Mouse (Mus musculus) limb, embryonic 15.5 days (tissue): ENCODE data around the gene Ppip5k2. TPM values are rescaled to one million over a fixed set of nuclear protein-coding genes. Genes with fewer than 3 reads are reported as not detected.
A peak's percentile ranks its signal among the peaks of the same experiment; 100 is the strongest.

Experiments used
- ATAC-seq: fragments of 200-750 bp; cut with Nextera tagmentation; 2 replicates; pipeline ENCODE4 v1.8.0; 2017; ENCODE audit warnings: low read depth, moderate TSS enrichment; ENCODE audit not compliant: insufficient number of reproducible peaks, low FRiP score, low TSS enrichment
- H3K27ac ChIP-seq: fragments of 300-500 bp; sonication (generic); 2 replicates; pipeline ENCODE4 v1.5.1; 2015; ENCODE audit warnings: moderate library complexity, mild to moderate bottlenecking, inconsistent platforms
- H3K27me3 ChIP-seq: fragments of 300-500 bp; sonication (generic); 2 replicates; pipeline ENCODE4 v1.6.1; 2015; ENCODE audit warnings: inconsistent platforms
- H3K36me3 ChIP-seq: fragments of 300-500 bp; sonication (generic); 2 replicates; pipeline ENCODE4 v1.6.1; 2015; ENCODE audit warnings: inconsistent platforms
- H3K4me1 ChIP-seq: fragments of 300-500 bp; sonication (generic); 2 replicates; pipeline ENCODE4 v1.6.1; 2015; ENCODE audit warnings: inconsistent platforms
- H3K4me2 ChIP-seq: fragments of 300-500 bp; sonication (generic); 2 replicates; pipeline ENCODE4 v1.6.1; 2015; ENCODE audit warnings: mild to moderate bottlenecking, inconsistent platforms
- H3K4me3 ChIP-seq: fragments of 300-500 bp; sonication (generic); 2 replicates; pipeline ENCODE4 v1.5.1; 2015; ENCODE audit warnings: mild to moderate bottlenecking, inconsistent platforms
- H3K9ac ChIP-seq: fragments of 300-500 bp; sonication (generic); 2 replicates; pipeline ENCODE4 v1.6.1; 2015; ENCODE audit warnings: inconsistent platforms
- H3K9me3 ChIP-seq: fragments of 300-500 bp; sonication (generic); 2 replicates; pipeline ENCODE4 v1.6.1; 2016; ENCODE audit warnings: inconsistent platforms
- WGBS: fragments of 180-500 bp; shearing (Covaris S2); methylation state at CpG from one replicate; pipeline ENCODE4 v1.1.7; 2015; 5-methylcytosine and 5-hydroxymethylcytosine counted together
- polyA plus RNA-seq: library from polyadenylated mRNA; unstranded; fragments of >200 nt; fragmentation: Nextera tagmentation; extraction: Ambion mirVana; gene quantifications from 2 replicates; pipeline ENCODE4 v1.2.1, GENCODE M21; 2015

Gene Ppip5k2
- polyA plus RNA-seq, 1 experiment from 2014 or later: 23.2 TPM

DNA sequence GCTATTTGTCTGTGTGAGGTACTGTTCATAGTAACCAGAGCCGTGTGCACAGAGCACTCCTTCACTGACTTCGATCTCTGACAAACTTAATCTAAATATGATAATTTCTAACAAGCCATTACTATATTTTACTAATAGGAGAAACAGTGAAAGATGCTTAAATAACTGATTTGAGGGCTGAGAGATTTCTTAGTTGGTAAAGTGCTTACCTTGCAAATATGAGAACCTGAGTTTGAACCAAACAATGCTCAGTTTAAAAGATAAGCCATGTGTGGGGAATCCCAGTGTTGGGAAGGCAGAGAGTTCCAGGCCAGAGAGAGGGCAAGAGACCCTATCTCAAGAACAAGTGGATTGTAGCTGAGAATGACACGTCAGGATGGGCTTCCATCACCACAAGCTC is 22.0 kb downstream of the Ppip5k2 start:
- Histone ChIP-seq H3K4me3 (no peak overlapping the region), H3K36me3 (peaks cover 38% of the 10 kb centered on the region), H3K4me2 (no peak overlapping the region), H3K9me3 (no peaks in the 10 kb centered on the region), H3K4me1 (no peaks in the 10 kb centered on the region), H3K27me3 (no peaks in the 10 kb centered on the region), H3K9ac (no peak overlapping the region), H3K27ac (no peak overlapping the region)
- no peak for ATAC-seq
- 91% methylated on average over 3 of the region's 3 CpGs for WGBS

DNA sequence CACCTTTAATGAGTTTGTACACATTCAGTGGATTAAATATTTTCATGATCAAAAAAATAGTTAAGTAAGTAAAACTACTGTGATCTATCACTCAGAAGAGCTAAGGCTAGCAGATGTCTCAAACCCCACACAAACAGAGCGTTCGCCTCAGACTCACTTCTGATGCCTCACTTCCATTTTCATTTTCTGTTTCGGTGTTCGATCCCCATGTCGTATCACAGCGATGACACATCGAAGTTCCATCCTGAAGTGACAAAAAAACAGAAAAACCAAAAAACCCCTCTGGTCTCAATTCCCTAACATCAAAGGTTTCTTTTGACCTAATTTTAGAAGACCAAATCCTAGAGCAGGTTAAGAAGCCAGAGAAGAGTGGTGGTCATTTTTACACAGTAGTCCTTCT is 23.9 kb downstream of the Ppip5k2 start:
- Histone ChIP-seq H3K36me3 (peaks cover 36% of the 10 kb centered on the region), H3K4me1 (no peaks in the 10 kb centered on the region), H3K4me2 (no peak overlapping the region), H3K9ac (no peak overlapping the region), H3K27ac (no peak overlapping the region), H3K4me3 (no peak overlapping the region), H3K9me3 (no peaks in the 10 kb centered on the region), H3K27me3 (no peaks in the 10 kb centered on the region)
- 98% methylated on average over 7 of the region's 7 CpGs for WGBS
- ATAC-seq: no peak

DNA sequence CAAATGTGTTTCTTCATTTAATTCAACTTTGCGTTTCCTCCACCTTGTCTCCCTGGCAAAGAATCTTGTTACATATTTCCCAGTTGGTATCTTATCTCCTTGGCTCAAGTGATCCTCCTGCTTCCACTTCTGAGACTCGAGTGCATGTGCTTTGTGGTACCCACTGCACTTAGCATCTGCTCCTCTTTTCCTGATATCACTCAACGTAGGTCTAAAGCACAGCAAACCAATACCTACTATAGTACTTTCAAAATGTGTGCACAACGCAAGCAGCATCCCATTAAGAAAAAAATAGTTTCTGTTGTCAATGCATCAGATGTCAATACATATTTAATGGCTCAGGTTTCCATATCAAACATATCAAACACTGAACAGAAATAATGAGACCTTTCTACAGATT is 24.5 kb downstream of the Ppip5k2 start:
- H3K27ac ChIP-seq: no peak overlapping the region
- ATAC-seq: no peak
- H3K27me3 ChIP-seq: no peaks in the 10 kb centered on the region
- H3K4me3 ChIP-seq: no peak overlapping the region
- peaks cover 39% of the 10 kb centered on the region for H3K36me3 ChIP-seq
- H3K4me2 ChIP-seq: no peak overlapping the region
- 94% methylated on average over 4 of the region's 4 CpGs for WGBS
- H3K9me3 ChIP-seq: no peaks in the 10 kb centered on the region
- H3K4me1 ChIP-seq: no peaks in the 10 kb centered on the region
- no peak overlapping the region for H3K9ac ChIP-seq

DNA sequence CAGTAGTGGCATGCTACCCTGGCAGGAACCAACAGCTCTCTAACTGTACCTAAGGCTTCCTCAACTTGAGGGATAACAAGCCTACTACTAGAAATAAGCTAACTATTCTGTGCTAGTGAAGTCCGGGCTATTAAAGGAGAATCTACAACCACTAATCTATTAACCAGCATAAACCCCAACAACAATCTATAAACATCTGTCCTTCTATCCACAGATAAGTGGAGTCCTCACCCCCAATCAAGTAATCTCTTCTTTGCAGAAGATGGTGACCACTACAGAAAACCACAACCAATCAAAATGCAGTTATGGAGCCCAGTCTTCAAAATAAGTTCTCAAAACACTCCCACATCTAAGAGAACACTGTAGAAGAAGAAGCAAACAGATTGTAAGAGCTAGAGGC is 27.1 kb downstream of the Ppip5k2 start:
- Histone ChIP-seq H3K4me3 (no peak overlapping the region), H3K4me2 (no peak overlapping the region), H3K27me3 (no peaks in the 10 kb centered on the region), H3K9ac (no peak overlapping the region), H3K4me1 (no peaks in the 10 kb centered on the region), H3K36me3 (peaks cover 44% of the 10 kb centered on the region), H3K27ac (no peak overlapping the region), H3K9me3 (no peaks in the 10 kb centered on the region)
- 97% methylated on average over 1 of the region's 1 CpGs for WGBS
- no peak for ATAC-seq

DNA sequence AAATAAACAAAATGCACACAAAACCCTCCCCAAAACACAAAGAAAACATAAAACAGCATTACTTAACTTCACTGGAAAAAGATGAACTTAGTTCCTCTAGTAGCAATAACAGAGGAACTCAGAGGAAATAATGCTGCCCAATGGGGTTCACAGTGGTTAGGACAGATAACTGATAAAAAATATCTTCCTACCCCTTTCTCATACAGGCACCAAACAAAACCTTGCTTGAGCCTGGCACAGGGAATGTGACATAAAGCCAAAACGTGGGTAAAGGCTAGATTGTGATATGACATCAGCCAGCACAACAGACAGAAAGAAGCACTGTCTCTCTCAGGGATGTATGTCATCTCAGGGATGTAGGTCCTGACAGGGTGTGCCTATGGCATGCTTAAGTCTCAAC is 40.9 kb downstream of the Ppip5k2 start:
- Histone ChIP-seq H3K9me3 (no peaks in the 10 kb centered on the region), H3K4me3 (no peak overlapping the region), H3K4me1 (no peaks in the 10 kb centered on the region), H3K27me3 (no peaks in the 10 kb centered on the region), H3K9ac (no peak overlapping the region), H3K36me3 (peaks cover 28% of the 10 kb centered on the region), H3K27ac (no peak overlapping the region), H3K4me2 (no peak overlapping the region)
- 77% methylated on average over 1 of the region's 1 CpGs for WGBS
- ATAC-seq: no peak

DNA sequence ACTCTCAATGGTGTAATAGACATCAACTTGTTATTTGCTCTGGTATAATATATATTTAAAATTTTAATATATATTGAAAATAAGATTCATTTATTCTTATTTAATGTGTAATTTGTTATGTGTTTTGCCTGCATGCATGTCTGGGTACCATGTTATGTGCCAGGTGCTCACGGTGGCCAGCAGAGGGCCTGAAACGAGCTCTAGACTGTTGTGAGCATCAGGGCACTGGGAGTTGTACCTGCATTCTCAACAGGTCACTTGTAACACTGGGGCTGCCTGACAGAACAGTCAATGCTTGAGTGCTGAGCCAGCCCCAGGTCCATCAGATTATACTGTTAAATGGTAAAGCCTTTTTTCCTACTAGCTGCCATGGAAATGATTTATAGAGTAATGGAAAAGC is 43.5 kb downstream of the Ppip5k2 start:
- Histone ChIP-seq H3K4me1 (no peaks in the 10 kb centered on the region), H3K4me3 (no peak overlapping the region), H3K27ac (no peak overlapping the region), H3K9me3 (no peaks in the 10 kb centered on the region), H3K36me3 (peaks cover 19% of the 10 kb centered on the region), H3K27me3 (no peaks in the 10 kb centered on the region), H3K4me2 (no peak overlapping the region), H3K9ac (no peak overlapping the region)
- no peak for ATAC-seq
- 69% methylated on average over 2 of the region's 2 CpGs for WGBS

DNA sequence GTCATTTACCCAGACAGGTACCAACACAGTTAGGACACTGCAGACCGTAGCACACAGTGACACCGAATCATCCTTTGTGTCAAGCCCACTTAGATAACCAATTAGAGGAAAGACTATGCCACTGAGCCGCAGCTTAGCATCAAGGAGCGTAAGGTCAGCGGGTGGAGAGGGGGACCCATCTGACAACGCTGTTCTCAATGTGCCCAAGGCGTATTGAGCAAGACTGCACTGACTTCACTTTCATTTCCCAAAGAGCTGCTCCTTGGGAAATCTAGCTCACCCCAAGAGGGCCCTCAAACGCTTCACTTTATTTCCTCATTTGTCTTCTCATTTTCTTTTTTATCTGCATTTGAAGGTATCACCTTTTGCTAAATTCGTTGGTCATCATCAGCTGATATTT is 51.8 kb downstream of the Ppip5k2 start:
- peaks cover 24% of the 10 kb centered on the region for H3K36me3 ChIP-seq
- no peaks in the 10 kb centered on the region for H3K9me3 ChIP-seq
- H3K9ac ChIP-seq: no peak overlapping the region
- 90% methylated on average over 9 of the region's 9 CpGs for WGBS
- no peak overlapping the region for H3K27ac ChIP-seq
- H3K27me3 ChIP-seq: no peaks in the 10 kb centered on the region
- H3K4me1 ChIP-seq: no peaks in the 10 kb centered on the region
- H3K4me2 ChIP-seq: no peak overlapping the region
- no peak for ATAC-seq
- H3K4me3 ChIP-seq: no peak overlapping the region

DNA sequence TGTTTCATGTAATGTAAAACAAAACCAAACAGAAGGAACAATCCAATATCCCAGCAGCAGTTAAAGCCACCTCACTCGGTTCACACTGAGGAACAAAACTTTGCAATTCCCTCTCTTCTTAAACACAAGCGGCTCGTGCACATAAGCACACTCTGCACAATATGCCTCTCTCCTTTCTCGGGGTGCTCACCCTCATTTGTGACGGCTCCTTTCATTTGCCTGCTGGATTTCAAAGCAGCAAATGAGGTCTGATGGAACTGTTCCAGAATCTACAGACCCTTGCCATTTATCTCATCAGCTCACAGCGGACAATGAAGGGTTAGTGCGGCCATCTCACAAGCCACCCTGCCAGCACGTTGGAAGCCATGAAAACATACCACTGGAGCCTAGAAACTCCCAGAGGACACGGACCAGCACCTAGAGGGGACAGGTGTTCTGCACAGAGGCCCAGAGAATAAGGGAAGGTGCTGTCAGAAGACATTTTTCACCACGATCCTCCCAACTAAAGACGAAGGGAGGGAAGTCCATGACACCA is 55.8 kb downstream of the Ppip5k2 start:
- H3K9me3 ChIP-seq: no peaks in the 10 kb centered on the region
- H3K9ac ChIP-seq: no peak overlapping the region
- H3K4me1 ChIP-seq: no peaks in the 10 kb centered on the region
- 88% methylated on average over 11 of the region's 11 CpGs for WGBS
- H3K27me3 ChIP-seq: no peaks in the 10 kb centered on the region
- H3K4me2 ChIP-seq: no peak overlapping the region
- no peak overlapping the region for H3K4me3 ChIP-seq
- ATAC-seq: no peak
- no peak overlapping the region for H3K27ac ChIP-seq
- peaks cover 38% of the 10 kb centered on the region for H3K36me3 ChIP-seq

DNA sequence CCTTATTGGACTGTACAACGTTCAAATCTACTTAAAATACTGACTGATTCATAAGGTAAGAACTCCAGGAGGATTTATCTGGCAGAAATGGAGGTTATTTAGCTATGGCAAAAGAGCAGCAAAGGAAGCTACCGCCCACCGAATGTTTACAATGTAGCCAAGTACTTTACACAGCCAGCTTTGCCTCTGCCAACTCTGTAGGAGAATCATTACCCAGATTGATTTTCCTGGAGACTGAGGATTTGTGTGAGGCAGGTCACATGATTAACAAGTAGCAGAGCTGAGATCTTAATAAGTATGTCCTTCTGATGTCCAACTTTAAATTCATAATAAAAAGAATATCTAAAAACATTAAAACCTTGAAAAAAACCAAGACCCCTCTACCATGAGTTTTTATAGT is 59.7 kb downstream of the Ppip5k2 start:
- H3K27ac ChIP-seq: no peak overlapping the region
- H3K4me2 ChIP-seq: no peak overlapping the region
- H3K4me3 ChIP-seq: no peak overlapping the region
- ATAC-seq: no peak
- WGBS: 92% methylated on average over 3 of the region's 3 CpGs
- H3K4me1 ChIP-seq: no peaks in the 10 kb centered on the region
- H3K9me3 ChIP-seq: no peaks in the 10 kb centered on the region
- no peaks in the 10 kb centered on the region for H3K27me3 ChIP-seq
- H3K9ac ChIP-seq: no peak overlapping the region
- peaks cover 38% of the 10 kb centered on the region for H3K36me3 ChIP-seq

DNA sequence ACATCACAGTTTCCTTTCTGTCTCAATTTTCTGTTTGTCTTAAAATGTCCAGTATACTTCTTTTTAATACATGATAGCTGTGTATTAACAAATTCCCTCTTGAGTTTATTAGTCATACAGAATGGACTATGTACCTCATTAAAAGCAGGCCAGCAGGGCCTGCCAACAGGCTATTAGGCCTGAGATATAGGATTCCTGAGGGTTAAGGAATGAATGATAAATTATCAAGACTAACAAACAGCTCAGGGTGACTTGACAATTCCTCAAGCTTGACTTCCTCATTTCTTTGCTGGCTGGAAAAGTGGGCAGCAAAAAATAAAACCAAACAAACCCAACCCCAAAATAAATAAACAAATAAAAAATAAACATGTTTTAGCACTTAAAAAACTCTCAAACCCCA is 64.8 kb downstream of the Ppip5k2 start:
- no peak for ATAC-seq
- Histone ChIP-seq H3K4me2 (no peak overlapping the region), H3K27ac (no peak overlapping the region), H3K9ac (no peak overlapping the region), H3K4me1 (no peaks in the 10 kb centered on the region), H3K4me3 (no peak overlapping the region), H3K9me3 (no peaks in the 10 kb centered on the region), H3K36me3 (peaks cover 25% of the 10 kb centered on the region; the same call in 1 of the 2 replicates), H3K27me3 (no peaks in the 10 kb centered on the region)

DNA sequence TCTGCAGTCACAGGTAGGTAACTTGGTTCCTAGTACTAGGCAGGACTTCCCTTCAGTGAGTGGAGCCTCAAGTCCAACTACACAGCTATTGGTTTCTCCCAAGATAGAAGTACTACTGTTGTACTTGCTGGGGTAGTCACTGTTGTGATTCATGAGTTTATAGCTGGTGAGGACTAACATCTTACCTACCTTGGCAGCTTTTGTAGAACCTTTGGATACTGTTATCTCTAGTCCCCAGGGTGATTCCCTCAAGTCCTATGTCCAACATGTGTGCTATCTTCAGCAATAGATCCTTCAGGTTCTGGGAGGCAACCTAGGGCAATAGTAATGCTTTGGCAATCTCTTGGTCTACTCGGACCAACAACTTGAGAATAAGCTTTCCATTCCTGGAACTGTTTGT is 65.6 kb downstream of the Ppip5k2 start:
- Histone ChIP-seq H3K9ac (no peak overlapping the region), H3K27ac (no peak overlapping the region), H3K9me3 (no peaks in the 10 kb centered on the region), H3K27me3 (no peaks in the 10 kb centered on the region), H3K4me1 (no peaks in the 10 kb centered on the region), H3K4me3 (no peak overlapping the region), H3K4me2 (no peak overlapping the region), H3K36me3 (peaks cover 19% of the 10 kb centered on the region; the same call in 1 of the 2 replicates)
- 83% methylated on average over 1 of the region's 1 CpGs for WGBS
- no peak for ATAC-seq

DNA sequence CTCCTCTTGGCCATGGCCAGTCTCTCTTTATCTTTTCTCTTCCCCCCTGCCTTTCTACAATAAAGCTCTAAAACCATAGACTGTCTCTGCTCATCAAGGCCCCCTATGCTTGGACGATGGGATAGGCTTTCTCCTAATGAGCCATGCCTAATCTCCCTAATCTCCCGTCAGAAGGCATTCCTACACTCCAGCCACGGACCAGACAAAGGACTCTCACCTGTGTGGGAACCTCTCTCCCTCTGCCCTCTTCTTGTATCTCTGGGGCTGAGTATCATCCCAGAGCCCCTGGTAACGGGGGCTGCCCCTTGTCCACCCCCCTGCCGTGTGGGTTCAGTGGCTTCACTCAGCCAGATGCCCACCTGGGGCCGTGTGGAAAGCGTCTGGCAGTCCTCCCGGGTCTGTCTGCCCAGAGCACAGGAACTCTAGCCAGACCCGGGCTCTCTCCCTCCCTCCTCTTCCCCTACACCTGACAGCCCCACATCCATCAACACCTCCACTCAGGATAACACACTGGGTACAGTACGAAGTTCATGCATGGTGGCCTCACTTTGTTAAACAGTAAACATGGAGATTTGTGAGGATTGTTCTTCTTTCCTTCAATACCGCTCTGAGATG is 71.1 kb downstream of the Ppip5k2 start:
- Histone ChIP-seq H3K9ac (no peak overlapping the region), H3K4me2 (no peak overlapping the region), H3K9me3 (no peaks in the 10 kb centered on the region), H3K27ac (no peak overlapping the region), H3K27me3 (no peaks in the 10 kb centered on the region), H3K4me1 (no peaks in the 10 kb centered on the region), H3K4me3 (no peak overlapping the region), H3K36me3 (peaks cover under 1% of the 10 kb centered on the region; the same call in 1 of the 2 replicates)
- 15% methylated on average over 11 of the region's 11 CpGs for WGBS
- ATAC-seq: peak; percentile 52; the same call in 1 of the 2 replicates

DNA sequence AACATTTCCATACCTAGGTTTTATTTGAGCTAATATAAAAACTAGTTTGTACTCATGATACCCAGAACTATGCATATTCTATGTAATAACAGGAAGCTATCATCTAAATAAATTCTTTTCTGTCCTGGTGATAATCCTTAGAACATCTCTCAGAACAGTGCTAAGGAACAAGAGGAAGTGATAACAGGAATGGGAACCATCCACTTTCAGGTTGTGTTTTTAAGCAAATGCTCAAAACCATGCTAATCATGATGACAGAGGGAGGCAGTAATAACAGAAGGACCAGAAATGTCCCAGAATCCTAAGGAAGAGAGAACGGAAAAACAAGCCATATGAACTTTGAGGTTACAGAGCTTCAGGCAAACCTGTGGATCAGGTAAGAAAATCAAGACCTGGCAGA is 72.9 kb downstream of the Ppip5k2 start:
- ATAC-seq: no peak
- WGBS: 91% methylated on average over 1 of the region's 1 CpGs
- H3K4me2 ChIP-seq: no peak overlapping the region
- no peak overlapping the region for H3K27ac ChIP-seq
- no peaks in the 10 kb centered on the region for H3K4me1 ChIP-seq
- H3K9ac ChIP-seq: no peak overlapping the region
- H3K27me3 ChIP-seq: no peaks in the 10 kb centered on the region
- H3K36me3 ChIP-seq: no peaks in the 10 kb centered on the region
- H3K4me3 ChIP-seq: no peak overlapping the region
- H3K9me3 ChIP-seq: no peaks in the 10 kb centered on the region
